Mouse (Mus musculus) kidney, postnatal 4 days (tissue): ENCODE results near the gene Rab14.

Experiments
- DNase-seq, 2 experiments: peaks; one replicate each; pipeline ENCODE4 v3.0.0; 2021; ENCODE audit warnings: mixed read lengths in 2 of 2

Gene Rab14

GRCm38 (mm10) chr2:35200898-35201668 lies at the start of gene Rab14:
Gene Rab14 (minus strand): TSS chr2:35201120.
- peak; percentile 100 for DNase-seq

GRCm38 (mm10) chr2:35247763-35248162 lies 46.8 kb upstream of the Rab14 start:
- DNase-seq: no peak

GRCm38 (mm10) chr2:35244241-35244640 lies 43.3 kb upstream of the Rab14 start:
- DNase-seq: no peak

GRCm38 (mm10) chr2:35235021-35235420 lies 34.1 kb upstream of the Rab14 start:
- DNase-seq: peak in 1 of 2 experiments; percentile 33

- no peak for DNase-seq
These were observed 33.0 kb upstream of the Rab14 start for GRCm38 (mm10) chr2:35233898-35234297.

GRCm38 (mm10) chr2:35232595-35233445 lies 31.9 kb upstream of the Rab14 start:
- DNase-seq: no peak

GRCm38 (mm10) chr2:35231871-35232270 lies 31.0 kb upstream of the Rab14 start:
- peak; percentile 66 to 75 for DNase-seq

GRCm38 (mm10) chr2:35230215-35230614 lies 29.3 kb upstream of the Rab14 start:
- no peak for DNase-seq

GRCm38 (mm10) chr2:35228145-35228544 lies 27.2 kb upstream of the Rab14 start:
- no peak for DNase-seq

- no peak for DNase-seq
These were observed 23.4 kb upstream of the Rab14 start for GRCm38 (mm10) chr2:35224285-35224684.

- DNase-seq: no peak
These were observed 22.0 kb upstream of the Rab14 start for GRCm38 (mm10) chr2:35222822-35223391.

GRCm38 (mm10) chr2:35218736-35219135 lies 17.8 kb upstream of the Rab14 start:
- no peak for DNase-seq

- DNase-seq: no peak
These were observed 15.8 kb upstream of the Rab14 start for GRCm38 (mm10) chr2:35216701-35217100.

- peak in 1 of 2 experiments; percentile 41 for DNase-seq
These were observed 14.4 kb upstream of the Rab14 start for GRCm38 (mm10) chr2:35215363-35215762.

GRCm38 (mm10) chr2:35214881-35215358 lies 14.0 kb upstream of the Rab14 start:
- DNase-seq: peak; percentile 90 to 92

GRCm38 (mm10) chr2:35213345-35213910 lies 12.5 kb upstream of the Rab14 start:
- DNase-seq: no peak

GRCm38 (mm10) chr2:35211681-35212080 lies 10.8 kb upstream of the Rab14 start:
- no peak for DNase-seq

GRCm38 (mm10) chr2:35208931-35209665 lies 8.2 kb upstream of the Rab14 start:
- DNase-seq: no peak

GRCm38 (mm10) chr2:35208054-35208453 lies 7.1 kb upstream of the Rab14 start:
- no peak for DNase-seq

- DNase-seq: no peak
These were observed 5.8 kb upstream of the Rab14 start for GRCm38 (mm10) chr2:35206761-35207160.

- no peak for DNase-seq
These were observed 2.8 kb upstream of the Rab14 start for GRCm38 (mm10) chr2:35203729-35204128.
